Mouse (Mus musculus): ENCODE data around the gene Grem1. TPM values are rescaled to one million over a fixed set of nuclear protein-coding genes. Genes with fewer than 3 reads are reported as not detected.
A peak's percentile ranks its signal among the peaks of the same experiment; 100 is the strongest.

Grem1 gene
- polyA plus RNA-seq (2014; fragmentation: Nextera tagmentation; extraction: Ambion mirVana) = 7.1 and 7.5 TPM in 2 replicates

- under 1% methylated on average over 64 of the region's 64 CpGs for WGBS
- no peaks in the 10 kb centered on the region for H3K9me3 ChIP-seq (ENCODE audit: control insufficient read depth, low read depth, low read length)
- H3K4me1 ChIP-seq (ENCODE audit: control insufficient read depth, insufficient read depth, low read length) = peaks cover 4% of the 10 kb centered on the region; the same call in 1 of the 2 replicates
- H3K27ac ChIP-seq (ENCODE audit: low read length) = no peak within 1 kb of the TSS
- ATAC-seq (ENCODE audit: insufficient number of reproducible peaks, insufficient read depth, low FRiP score, low read depth) = peak; percentile 38; the same call in 1 of the 2 replicates
- peak within 1 kb of the TSS; percentile 41 for H3K4me3 ChIP-seq (ENCODE audit: low read depth, low read length)
- peak within 1 kb of the TSS; percentile 28; the same call in 1 of the 2 replicates for H3K9ac ChIP-seq (replicated peaks; ENCODE audit: low read depth, low read length)
- no peaks in the 10 kb centered on the region for H3K36me3 ChIP-seq (ENCODE audit: control insufficient read depth, insufficient read depth, low read length)
- peaks cover 21% of the 10 kb centered on the region for H3K27me3 ChIP-seq (ENCODE audit: control insufficient read depth, insufficient read depth, low read length)
- H3K4me2 ChIP-seq (replicated peaks; ENCODE audit: low read depth, low read length) = peak within 1 kb of the TSS; percentile 89
Measured at GRCm38 (mm10) chr2:113758311-113759161, at the start of gene Grem1. Grem1 (minus strand) TSS chr2:113758646.

GRCm38 (mm10) chr2:113807640-113808039 lies 49.2 kb upstream of the Grem1 start:
- H3K27ac ChIP-seq (ENCODE audit: low read length) = no peak overlapping the region
- H3K27me3 ChIP-seq (ENCODE audit: control insufficient read depth, insufficient read depth, low read length) = no peaks in the 10 kb centered on the region
- no peaks in the 10 kb centered on the region for H3K36me3 ChIP-seq (ENCODE audit: control insufficient read depth, insufficient read depth, low read length)
- H3K9ac ChIP-seq (replicated peaks; ENCODE audit: low read depth, low read length) = no peak overlapping the region
- no peaks in the 10 kb centered on the region for H3K4me1 ChIP-seq (ENCODE audit: control insufficient read depth, insufficient read depth, low read length)
- H3K4me2 ChIP-seq (replicated peaks; ENCODE audit: low read depth, low read length) = no peak overlapping the region
- ATAC-seq (ENCODE audit: insufficient number of reproducible peaks, insufficient read depth, low FRiP score, low read depth) = no peak
- 26% methylated on average over 9 of the region's 9 CpGs for WGBS
- H3K4me3 ChIP-seq (ENCODE audit: low read depth, low read length) = no peak overlapping the region
- no peaks in the 10 kb centered on the region for H3K9me3 ChIP-seq (ENCODE audit: control insufficient read depth, low read depth, low read length)

GRCm38 (mm10) chr2:113806851-113807577 lies 48.6 kb upstream of the Grem1 start:
- no peaks in the 10 kb centered on the region for H3K27me3 ChIP-seq (ENCODE audit: control insufficient read depth, insufficient read depth, low read length)
- no peaks in the 10 kb centered on the region for H3K36me3 ChIP-seq (ENCODE audit: control insufficient read depth, insufficient read depth, low read length)
- no peak overlapping the region for H3K9ac ChIP-seq (replicated peaks; ENCODE audit: low read depth, low read length)
- no peaks in the 10 kb centered on the region for H3K9me3 ChIP-seq (ENCODE audit: control insufficient read depth, low read depth, low read length)
- ATAC-seq (ENCODE audit: insufficient number of reproducible peaks, insufficient read depth, low FRiP score, low read depth) = no peak
- WGBS = 61% methylated on average over 10 of the region's 10 CpGs
- H3K4me3 ChIP-seq (ENCODE audit: low read depth, low read length) = no peak overlapping the region
- H3K4me1 ChIP-seq (ENCODE audit: control insufficient read depth, insufficient read depth, low read length) = no peaks in the 10 kb centered on the region
- H3K27ac ChIP-seq (ENCODE audit: low read length) = no peak overlapping the region
- H3K4me2 ChIP-seq (replicated peaks; ENCODE audit: low read depth, low read length) = no peak overlapping the region

GRCm38 (mm10) chr2:113805765-113806164 lies 47.3 kb upstream of the Grem1 start:
- ATAC-seq (ENCODE audit: insufficient number of reproducible peaks, insufficient read depth, low FRiP score, low read depth) = no peak
- H3K9ac ChIP-seq (replicated peaks; ENCODE audit: low read depth, low read length) = no peak overlapping the region
- H3K4me2 ChIP-seq (replicated peaks; ENCODE audit: low read depth, low read length) = no peak overlapping the region
- no peak overlapping the region for H3K4me3 ChIP-seq (ENCODE audit: low read depth, low read length)
- H3K27ac ChIP-seq (ENCODE audit: low read length) = no peak overlapping the region
- no peaks in the 10 kb centered on the region for H3K36me3 ChIP-seq (ENCODE audit: control insufficient read depth, insufficient read depth, low read length)
- no peaks in the 10 kb centered on the region for H3K4me1 ChIP-seq (ENCODE audit: control insufficient read depth, insufficient read depth, low read length)
- H3K27me3 ChIP-seq (ENCODE audit: control insufficient read depth, insufficient read depth, low read length) = no peaks in the 10 kb centered on the region
- WGBS = 82% methylated on average over 4 of the region's 4 CpGs
- no peaks in the 10 kb centered on the region for H3K9me3 ChIP-seq (ENCODE audit: control insufficient read depth, low read depth, low read length)

GRCm38 (mm10) chr2:113803753-113804152 lies 45.3 kb upstream of the Grem1 start:
- Histone ChIP-seq H3K36me3 (ENCODE audit: control insufficient read depth, insufficient read depth, low read length) (no peaks in the 10 kb centered on the region), H3K9ac (replicated peaks; ENCODE audit: low read depth, low read length) (no peak overlapping the region), H3K27ac (ENCODE audit: low read length) (no peak overlapping the region), H3K4me3 (ENCODE audit: low read depth, low read length) (no peak overlapping the region), H3K4me1 (ENCODE audit: control insufficient read depth, insufficient read depth, low read length) (no peaks in the 10 kb centered on the region), H3K27me3 (ENCODE audit: control insufficient read depth, insufficient read depth, low read length) (no peaks in the 10 kb centered on the region), H3K4me2 (replicated peaks; ENCODE audit: low read depth, low read length) (no peak overlapping the region), H3K9me3 (ENCODE audit: control insufficient read depth, low read depth, low read length) (no peaks in the 10 kb centered on the region)
- no peak for ATAC-seq (ENCODE audit: insufficient number of reproducible peaks, insufficient read depth, low FRiP score, low read depth)
- WGBS = 38% methylated on average over 1 of the region's 1 CpGs

GRCm38 (mm10) chr2:113800846-113801245 lies 42.4 kb upstream of the Grem1 start:
- H3K36me3 ChIP-seq (ENCODE audit: control insufficient read depth, insufficient read depth, low read length) = no peaks in the 10 kb centered on the region
- no peak overlapping the region for H3K4me2 ChIP-seq (replicated peaks; ENCODE audit: low read depth, low read length)
- H3K4me3 ChIP-seq (ENCODE audit: low read depth, low read length) = no peak overlapping the region
- 71% methylated on average over 5 of the region's 5 CpGs for WGBS
- no peaks in the 10 kb centered on the region for H3K9me3 ChIP-seq (ENCODE audit: control insufficient read depth, low read depth, low read length)
- no peak overlapping the region for H3K27ac ChIP-seq (ENCODE audit: low read length)
- no peak overlapping the region for H3K9ac ChIP-seq (replicated peaks; ENCODE audit: low read depth, low read length)
- no peaks in the 10 kb centered on the region for H3K27me3 ChIP-seq (ENCODE audit: control insufficient read depth, insufficient read depth, low read length)
- no peak for ATAC-seq (ENCODE audit: insufficient number of reproducible peaks, insufficient read depth, low FRiP score, low read depth)
- no peaks in the 10 kb centered on the region for H3K4me1 ChIP-seq (ENCODE audit: control insufficient read depth, insufficient read depth, low read length)

- Histone ChIP-seq H3K4me3 (ENCODE audit: low read depth, low read length) (no peak overlapping the region), H3K4me1 (ENCODE audit: control insufficient read depth, insufficient read depth, low read length) (no peaks in the 10 kb centered on the region), H3K9ac (replicated peaks; ENCODE audit: low read depth, low read length) (no peak overlapping the region), H3K9me3 (ENCODE audit: control insufficient read depth, low read depth, low read length) (no peaks in the 10 kb centered on the region), H3K27me3 (ENCODE audit: control insufficient read depth, insufficient read depth, low read length) (no peaks in the 10 kb centered on the region), H3K27ac (ENCODE audit: low read length) (no peak overlapping the region), H3K4me2 (replicated peaks; ENCODE audit: low read depth, low read length) (no peak overlapping the region), H3K36me3 (ENCODE audit: control insufficient read depth, insufficient read depth, low read length) (no peaks in the 10 kb centered on the region)
- WGBS = 79% methylated on average over 13 of the region's 13 CpGs
- no peak for ATAC-seq (ENCODE audit: insufficient number of reproducible peaks, insufficient read depth, low FRiP score, low read depth)
Measured at GRCm38 (mm10) chr2:113798605-113799004, 40.2 kb upstream of the Grem1 start.

GRCm38 (mm10) chr2:113795186-113795585 lies 36.7 kb upstream of the Grem1 start:
- H3K9me3 ChIP-seq (ENCODE audit: control insufficient read depth, low read depth, low read length) = no peaks in the 10 kb centered on the region
- no peak overlapping the region for H3K9ac ChIP-seq (replicated peaks; ENCODE audit: low read depth, low read length)
- no peaks in the 10 kb centered on the region for H3K36me3 ChIP-seq (ENCODE audit: control insufficient read depth, insufficient read depth, low read length)
- H3K4me2 ChIP-seq (replicated peaks; ENCODE audit: low read depth, low read length) = no peak overlapping the region
- ATAC-seq (ENCODE audit: insufficient number of reproducible peaks, insufficient read depth, low FRiP score, low read depth) = no peak
- no peaks in the 10 kb centered on the region for H3K27me3 ChIP-seq (ENCODE audit: control insufficient read depth, insufficient read depth, low read length)
- H3K27ac ChIP-seq (ENCODE audit: low read length) = no peak overlapping the region
- no peak overlapping the region for H3K4me3 ChIP-seq (ENCODE audit: low read depth, low read length)
- 71% methylated on average over 4 of the region's 4 CpGs for WGBS
- no peaks in the 10 kb centered on the region for H3K4me1 ChIP-seq (ENCODE audit: control insufficient read depth, insufficient read depth, low read length)
